Mouse (Mus musculus): Measurements from ENCODE around the gene Slc24a2. TPM values are rescaled to one million over a fixed set of nuclear protein-coding genes. Genes with fewer than 3 reads are reported as not detected.

The Slc24a2 gene
- total RNA-seq, 2 experiments from 2014 or later: 171 to 172 TPM

DNA sequence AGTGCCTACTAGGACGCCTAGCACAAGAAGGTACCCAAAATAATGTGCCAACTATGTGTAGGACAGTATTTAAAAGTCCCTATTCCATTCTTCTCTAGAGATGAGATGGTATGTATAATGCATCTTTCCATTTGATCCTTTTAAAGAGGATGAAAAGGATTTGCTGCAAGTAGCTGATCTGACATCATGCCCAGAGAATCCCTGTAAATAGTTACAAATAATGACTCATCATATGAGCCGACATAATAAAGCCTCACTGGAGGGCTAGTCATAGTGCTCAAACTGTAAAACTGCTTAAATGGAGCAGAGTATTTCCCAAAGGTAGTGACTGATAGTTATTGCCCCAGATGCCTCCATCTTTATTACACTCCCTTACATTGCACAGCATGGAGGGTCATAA lies 183.1 kb downstream of the Slc24a2 start:
- no peak for DNase-seq (ENCODE audit: low spot score in 2 of 2)

DNA sequence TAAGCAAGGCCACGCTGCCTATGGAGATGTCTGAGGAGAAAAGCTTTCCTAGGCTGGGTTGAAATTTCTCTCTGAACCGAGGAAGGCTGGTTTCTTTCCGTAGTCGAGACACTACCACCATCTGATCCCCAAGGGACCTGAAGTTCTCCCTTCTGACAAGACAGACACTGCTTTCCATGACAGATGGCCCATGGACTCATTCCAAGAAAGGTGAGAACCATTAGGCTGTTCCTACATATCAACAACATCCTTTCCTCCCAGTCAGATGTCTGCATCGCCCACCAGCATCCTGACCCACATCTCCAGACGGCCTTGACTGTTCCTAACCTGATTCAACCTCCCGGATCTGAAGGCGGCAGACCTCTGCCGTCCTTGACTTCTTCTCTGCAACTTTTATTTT lies 187.0 kb downstream of the Slc24a2 start:
- DNase-seq (ENCODE audit: low spot score in 2 of 2): no peak

DNA sequence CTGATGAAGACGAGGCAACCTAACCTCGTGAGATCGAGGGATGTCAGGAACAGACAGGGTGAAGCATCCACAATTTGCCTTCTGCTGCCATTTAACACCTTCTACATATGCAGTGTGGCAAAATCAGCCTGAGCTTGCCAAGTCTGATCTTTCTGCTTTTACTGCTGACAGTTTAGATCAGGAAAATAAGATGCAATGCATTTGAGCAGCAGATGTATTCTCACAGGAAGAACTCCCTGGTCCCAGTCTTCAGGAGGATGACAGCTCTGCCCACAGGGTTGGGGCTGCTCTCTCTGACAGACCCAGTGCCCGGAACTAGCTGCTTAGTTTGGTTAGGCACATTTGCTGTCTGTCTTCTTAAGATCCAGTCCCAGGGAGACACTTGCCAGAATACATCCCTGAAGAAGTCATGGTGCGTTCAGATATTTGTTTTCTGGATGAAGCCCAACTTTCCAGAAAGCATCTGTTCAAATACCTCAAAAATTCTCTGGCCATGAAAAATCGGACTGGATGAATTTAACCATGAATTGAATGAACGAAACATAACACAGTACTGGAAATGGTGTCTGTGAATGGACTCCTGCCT lies 188.8 kb downstream of the Slc24a2 start:
- DNase-seq (ENCODE audit: low spot score in 2 of 2): no peak

DNA sequence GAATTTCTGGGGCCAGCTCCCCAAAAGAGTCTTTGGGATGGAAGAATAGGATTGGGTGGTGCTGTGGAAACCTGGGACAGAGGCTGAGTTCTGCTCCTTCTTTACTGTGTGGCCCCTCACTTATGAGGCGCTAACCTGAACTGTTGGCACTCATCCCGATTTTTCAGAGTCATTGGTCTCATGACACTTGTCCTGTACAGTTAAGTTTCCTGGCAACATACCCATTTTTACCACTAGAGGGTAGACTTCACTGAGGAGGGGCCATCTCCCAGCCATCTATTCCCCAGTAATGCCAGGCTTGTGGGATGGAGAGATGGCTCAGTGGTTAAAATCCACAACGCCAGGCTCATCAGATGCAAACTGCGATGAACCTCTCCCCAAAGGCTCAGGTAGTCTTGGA lies 192.7 kb downstream of the Slc24a2 start:
- no peak for DNase-seq (ENCODE audit: low spot score in 2 of 2)

DNA sequence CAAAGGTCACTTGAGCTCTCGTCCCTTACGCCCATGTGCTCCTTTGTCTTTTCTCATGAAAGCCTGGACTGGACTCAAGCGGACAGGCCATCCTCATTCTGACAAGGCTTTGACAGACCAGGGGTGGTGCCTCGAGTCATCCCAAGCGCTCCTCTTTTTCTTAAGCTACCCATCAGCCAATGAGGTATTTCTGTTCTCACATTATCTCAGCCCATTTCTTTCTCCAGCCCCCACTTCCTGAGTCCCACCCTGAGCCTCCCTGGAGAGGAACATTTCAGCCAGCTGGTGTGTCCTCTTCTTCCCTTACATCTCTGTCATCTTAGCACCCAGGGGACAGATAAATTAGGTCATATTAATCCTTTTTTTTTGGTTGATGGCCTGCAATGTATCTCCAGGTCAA lies 193.8 kb downstream of the Slc24a2 start:
- DNase-seq (ENCODE audit: low spot score in 2 of 2): no peak

DNA sequence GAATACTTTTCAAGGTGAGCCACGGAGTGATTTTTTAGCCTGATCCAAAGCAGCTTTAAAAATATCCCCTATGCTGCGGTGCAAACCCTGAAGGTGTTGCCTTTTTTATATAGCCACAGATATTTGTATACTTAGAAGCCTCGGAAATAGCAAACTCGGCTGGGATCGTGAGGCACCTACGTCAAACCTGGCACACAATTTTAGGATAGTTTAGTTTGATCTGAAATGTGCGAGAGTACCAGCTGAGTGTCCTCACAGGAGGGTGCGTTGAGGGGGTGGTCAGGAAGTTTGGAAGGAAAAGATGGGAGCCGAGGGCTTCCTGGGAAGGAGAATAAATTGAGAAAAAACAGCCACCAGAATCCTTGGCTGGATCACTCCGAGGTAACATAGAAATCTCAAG lies 194.6 kb downstream of the Slc24a2 start:
- DNase-seq (ENCODE audit: low spot score in 2 of 2): no peak

DNA sequence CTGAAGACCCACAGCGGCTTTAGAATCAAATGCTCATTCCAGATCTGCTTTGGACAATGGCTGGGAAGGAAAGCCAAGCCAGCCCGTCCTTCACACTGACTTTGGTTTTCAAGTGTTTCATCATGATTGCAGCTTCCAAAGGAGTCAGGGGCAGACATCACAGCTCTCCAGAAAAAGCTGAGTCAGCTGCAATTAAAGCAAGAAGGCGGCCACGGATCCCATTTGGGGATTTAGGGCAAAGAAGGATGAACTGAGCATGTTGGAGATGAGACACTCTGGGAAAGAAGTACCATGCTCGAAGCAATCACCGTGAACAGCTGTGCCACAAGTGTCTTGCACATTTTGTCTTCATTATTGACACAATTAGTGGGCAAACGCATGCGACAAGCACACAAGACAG lies 197.6 kb downstream of the Slc24a2 start:
- DNase-seq (ENCODE audit: low spot score in 2 of 2): no peak

DNA sequence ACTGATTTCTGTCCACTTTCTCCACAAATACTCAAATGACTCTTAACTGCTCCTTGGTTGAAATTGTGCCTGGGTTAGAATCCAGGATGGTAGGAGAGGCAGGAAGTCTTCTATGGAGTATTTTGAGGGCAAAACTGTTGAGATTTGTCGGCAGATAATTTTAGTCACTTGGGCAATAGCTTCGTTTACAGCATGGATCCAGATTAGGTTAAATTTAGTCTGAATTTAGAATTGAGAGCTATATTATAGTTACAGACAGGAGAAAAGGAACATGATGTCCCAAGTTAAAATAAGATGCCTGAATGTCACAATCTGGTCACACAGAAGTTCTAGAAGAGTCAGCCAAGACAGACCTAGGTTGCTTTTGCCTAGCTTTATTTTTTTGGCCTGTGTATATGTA lies 199.2 kb downstream of the Slc24a2 start:
- DNase-seq (ENCODE audit: low spot score in 2 of 2): no peak

DNA sequence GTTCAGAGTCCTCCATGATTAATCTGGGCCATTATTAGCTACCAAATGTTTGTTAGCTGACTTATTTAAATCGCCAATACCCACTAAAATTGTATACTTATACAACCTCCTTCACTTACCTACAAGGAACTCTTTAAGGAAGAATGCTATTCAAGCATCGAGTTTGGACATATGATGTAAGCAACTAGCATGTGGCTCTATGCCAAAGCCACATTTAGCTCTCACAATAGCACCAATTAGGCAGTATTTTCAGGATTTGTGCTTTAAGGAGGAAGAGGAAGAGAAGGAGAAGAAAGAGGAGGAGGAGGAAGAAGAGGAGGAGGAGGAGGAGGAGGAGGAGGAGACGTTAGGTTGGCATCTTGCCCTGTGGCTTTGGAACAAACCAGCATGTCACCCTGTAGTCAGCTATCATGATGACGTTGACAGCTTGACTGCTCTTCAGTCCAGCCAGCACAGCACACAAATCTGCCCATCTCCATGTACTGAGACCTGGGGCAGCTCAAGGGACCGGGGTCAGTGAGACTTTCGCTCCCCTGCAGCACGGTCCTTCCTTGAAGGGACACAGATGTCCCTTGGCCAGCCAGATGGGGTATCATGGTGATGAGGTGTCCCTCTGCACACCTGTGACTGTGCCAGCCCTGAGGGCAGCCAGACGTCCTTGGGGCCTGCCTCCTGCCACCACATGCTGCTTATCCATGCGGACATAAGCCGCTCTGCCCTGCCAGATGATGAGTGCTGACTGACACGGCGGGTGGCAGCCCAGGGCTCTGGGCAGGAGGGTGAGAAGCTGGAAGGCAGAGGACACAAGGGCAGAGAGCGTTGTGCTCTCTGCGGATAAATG lies 203.7 kb downstream of the Slc24a2 start:
- no peak for DNase-seq (ENCODE audit: low spot score in 2 of 2)

DNA sequence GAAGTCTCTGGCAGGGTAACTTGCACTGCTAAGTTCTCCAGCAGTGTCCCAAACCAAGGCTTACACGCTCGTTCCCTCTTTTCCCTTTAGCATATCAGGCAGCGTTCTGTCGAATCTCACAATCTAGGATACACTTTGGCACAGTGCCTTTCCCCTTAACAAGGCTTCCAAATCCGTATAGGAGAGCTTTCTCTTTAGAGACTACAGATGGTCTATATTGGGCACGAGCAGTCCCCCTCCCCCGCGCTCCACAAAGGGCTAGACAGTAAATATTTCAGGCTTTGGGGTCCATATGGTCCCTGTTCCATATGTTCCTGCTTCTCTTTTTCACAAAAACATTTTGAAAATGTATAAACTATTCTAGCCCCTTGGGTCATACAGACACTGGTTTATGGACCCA lies 205.7 kb downstream of the Slc24a2 start:
- DNase-seq (ENCODE audit: low spot score in 2 of 2): no peak

DNA sequence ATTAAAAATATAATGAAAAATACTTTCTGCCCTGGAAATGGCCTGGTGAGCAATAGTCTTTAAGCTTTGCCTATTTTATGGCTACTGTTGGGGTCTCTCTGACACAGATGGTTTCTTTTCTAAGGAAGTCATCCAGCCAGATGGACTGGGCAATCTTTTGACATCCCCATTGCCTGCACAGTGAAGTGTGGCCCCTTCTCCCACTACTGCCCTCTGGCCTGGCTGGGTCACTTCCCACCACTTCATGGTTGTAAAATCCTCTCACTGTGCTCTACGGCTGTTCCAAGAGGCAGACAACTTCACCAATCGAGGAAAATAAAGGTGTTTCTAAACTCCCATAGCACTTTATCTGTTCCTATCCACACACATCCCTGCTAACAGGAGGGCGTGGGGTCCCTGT lies 208.7 kb downstream of the Slc24a2 start:
- DNase-seq (ENCODE audit: low spot score in 2 of 2): no peak

DNA sequence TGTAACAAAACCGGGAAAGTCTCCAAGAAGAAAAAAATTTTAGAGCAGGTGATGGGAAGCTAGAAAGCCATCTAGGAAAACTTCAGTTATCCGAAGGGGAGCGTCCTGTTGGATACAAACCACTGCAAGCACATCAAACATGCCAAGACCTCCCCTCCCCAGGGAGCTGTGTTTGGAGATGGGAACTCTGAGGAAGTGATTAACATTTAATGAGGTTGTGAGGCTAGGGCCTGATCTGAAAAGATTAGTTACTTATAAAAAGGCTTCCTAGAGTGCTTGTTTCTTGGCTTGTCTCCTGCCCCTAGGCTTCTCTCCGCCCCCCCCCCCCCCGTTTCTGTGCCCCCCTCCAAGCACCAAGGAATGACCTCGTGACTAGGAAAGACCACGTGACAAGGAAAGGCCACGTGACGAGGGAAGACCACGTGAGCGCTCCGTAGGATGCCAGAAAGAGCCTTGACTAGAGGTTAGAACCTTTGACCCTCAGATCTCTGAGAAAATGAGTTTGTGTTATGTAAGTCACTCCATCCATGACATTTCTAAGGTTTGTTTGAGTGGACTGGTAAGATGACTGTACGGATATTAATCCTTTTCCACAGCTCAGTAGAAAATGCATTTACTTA lies 210.7 kb downstream of the Slc24a2 start:
- no peak for DNase-seq (ENCODE audit: low spot score in 2 of 2)

DNA sequence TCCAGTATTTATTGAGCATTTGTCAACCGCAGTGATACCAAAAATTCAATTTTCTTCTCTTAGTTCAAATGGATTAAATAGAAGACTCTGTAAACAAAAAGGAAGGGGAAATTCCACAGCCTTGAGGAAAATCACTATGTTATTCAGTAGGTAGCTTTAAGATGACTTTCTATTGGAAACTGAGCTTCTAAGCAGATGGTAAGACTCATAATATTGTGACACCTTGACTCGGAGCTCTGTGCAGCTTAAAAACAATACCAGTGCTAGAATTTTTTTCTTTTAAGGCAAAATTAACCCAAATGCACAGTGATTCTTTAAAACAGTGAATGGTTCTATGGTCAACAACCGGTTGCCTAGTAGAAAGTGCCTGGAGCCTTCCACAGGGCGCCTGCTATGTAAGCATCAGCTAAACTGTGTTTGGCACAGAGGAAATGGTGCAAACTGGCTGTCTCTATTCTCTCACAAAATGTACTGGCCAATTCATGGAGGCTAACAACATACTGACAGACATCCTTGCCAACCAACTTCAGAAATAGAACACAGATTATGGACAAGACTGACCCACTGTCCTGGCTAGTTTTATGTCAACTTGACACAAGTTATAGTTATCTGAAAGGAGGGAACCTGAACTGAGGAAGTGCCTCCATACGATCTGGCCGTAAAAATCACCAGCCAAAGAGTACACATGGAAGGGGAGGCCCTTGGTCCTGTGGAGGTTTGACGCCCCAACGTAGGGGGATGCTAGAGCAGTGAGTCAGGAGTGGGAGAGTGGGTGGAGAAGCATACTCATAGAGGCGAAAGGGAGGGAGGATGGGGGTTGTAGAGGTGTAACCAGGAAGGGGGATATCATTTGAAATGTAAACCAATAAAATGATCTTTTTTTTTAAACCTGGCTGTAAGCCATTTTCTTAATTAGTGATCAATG lies 211.9 kb downstream of the Slc24a2 start:
- no peak for DNase-seq (ENCODE audit: low spot score in 2 of 2)

DNA sequence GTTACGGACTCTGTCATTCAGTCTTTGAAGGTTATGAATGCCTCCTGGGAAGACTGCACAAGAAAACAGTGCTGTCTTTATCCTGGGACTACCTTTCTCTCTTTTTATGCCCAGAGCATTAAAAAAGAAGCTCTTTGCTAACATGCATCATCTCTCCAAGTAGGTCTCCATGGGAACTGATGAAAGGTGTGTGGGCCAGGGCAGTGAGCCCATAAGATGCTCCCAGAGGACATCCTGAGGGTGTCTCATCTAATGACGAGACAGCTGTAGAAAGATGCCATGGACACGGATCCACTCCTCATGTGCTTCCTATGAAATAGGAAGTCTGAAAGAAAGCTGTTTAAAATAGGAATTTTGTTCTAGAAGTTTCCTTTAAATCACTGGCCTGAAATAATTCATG lies 212.8 kb downstream of the Slc24a2 start:
- DNase-seq (ENCODE audit: low spot score in 2 of 2): no peak

DNA sequence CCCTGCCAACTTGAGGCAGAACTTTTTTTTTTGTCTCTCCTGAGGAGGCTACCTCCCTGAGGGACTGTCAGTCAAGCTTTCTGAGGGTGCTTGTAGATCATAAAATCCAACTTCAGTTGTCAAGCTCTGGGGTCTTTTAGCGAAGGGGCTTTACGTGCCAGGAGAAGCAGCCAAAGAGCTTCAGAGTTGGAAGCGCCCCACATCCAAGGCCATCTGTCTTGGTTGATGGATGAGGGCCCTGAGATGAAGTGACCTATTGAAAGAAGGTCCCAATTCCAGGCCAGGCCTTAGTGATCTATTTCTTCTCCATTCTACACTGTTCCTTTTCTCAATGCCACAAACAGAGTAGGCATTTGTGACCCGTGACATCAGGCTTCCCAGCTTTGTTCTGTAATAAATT lies 214.5 kb downstream of the Slc24a2 start:
- DNase-seq (ENCODE audit: low spot score in 2 of 2): no peak

DNA sequence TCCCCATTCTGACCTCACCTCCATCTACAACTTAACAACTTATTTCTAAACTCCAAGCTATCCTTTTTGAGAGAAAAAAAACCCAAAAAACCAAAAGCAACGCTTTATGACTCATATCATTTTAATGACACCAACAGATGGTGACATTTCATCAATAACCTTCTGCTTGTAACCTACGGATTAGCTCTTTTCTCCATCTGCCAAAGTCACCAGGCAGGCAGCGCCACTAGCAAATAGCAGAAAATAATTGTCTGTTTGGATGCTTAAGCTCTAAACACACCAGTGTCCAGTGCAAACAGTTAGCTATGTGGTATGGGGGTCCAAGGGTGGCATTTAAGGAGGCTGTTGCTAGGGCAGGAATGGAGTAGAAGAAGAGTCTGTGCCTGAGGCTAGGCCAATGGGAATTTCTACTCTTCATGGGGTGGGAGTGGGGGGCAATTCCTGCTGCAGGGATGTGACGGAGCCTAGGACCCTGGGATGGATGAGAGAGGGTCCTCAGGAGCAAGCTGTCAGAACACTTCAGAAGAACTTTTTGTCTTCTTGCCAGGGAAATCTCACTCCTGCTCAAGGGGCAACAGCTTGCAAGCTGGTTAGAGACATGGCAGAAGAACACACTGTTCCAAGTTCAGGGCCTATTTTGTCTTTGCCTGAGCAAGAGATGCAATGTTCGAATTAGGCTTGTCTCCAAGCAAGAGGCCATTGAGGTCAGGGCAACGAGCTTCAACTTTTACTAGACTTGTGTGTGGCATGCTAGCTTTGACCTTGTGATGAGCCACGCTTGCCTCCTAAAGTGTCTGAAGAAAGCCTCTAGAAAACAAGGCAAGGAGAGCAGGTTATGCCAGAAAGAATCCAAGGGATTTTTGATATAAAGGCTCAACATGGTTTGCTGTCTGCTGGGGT lies 216.3 kb downstream of the Slc24a2 start:
- DNase-seq (ENCODE audit: low spot score in 2 of 2): no peak

DNA sequence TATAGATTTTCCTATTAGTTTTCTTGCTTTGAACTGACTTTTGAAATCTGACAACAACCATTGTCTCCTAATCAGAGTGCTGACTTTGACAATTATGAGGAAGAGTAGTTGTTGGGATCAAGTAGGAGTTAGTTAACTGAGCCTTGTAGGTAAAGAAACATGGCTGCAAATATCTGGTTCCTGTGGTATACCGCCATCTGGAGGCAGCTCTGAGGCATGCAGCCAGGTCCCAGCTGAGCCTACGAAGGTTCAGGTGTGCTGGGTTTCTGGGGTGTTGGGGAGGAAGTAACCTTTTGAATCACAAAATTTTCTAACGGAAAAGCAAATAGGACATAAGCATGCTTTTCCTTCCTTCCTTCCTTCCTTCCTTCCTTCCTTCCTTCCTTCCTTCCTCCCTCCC lies 237.8 kb downstream of the Slc24a2 start:
- DNase-seq (ENCODE audit: low spot score in 2 of 2): no peak

DNA sequence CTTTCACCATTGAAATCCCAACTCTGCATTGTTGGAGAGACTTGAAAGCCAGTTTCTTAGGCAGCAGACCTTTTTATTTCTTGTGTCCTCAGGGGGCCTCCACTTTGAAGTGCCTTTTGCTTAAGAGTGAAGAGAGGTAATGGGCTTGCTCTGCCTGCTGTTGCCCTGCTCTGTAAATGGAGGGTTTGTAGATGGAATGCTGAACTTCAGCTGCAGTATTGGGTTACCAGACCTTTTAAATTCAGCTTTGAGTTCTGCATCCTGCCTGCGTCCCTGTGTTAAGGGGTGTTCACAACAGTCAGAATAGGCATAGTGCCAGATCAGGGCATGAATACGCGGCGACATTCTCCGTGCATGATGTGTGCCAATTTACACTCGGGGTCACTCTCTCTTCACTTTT lies 241.0 kb downstream of the Slc24a2 start:
- no peak for DNase-seq (ENCODE audit: low spot score in 2 of 2)

DNA sequence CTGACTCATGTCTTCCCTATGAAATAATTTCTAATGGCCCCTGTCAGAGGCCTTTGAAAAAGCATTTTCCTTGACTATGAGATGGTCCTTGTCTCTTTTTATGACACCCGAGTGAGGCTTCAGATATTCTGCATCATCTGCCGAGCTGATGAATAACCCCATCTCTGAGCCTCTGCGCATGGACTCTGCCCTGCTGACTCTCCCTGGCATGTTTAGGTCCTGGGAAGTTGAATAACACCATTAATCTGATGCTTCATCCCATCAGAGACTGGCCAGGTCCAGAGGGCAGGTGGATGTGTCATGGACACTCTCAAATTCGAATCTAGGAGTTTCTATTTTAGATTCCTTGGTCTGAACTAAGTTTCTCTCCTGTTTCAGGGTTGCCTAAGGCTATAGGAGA lies 242.4 kb downstream of the Slc24a2 start:
- no peak for DNase-seq (ENCODE audit: low spot score in 2 of 2)

DNA sequence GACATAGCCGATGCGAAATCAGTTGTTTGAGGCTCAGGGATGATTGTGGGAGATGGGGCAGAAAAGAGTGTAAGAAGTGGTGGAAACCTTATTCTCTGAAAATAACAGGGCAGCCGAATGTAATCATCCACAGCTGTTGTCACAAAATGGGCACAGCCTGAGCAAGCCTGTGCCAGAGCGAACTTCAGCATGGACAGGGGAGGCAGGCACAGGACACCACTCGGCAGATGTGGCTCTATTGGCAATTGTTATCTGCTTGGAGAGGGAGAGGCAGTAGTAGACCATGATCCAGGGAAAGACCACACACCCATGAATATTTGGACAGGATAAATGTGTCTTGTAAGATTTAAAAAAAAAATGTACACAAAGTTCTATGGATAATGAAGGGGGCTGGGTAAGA lies 253.0 kb downstream of the Slc24a2 start:
- DNase-seq (ENCODE audit: low spot score in 2 of 2): no peak
